Mouse (Mus musculus): ENCODE measurements at regions not wholly inside any gene's neighbourhood (a gene's known extent, or its start where the extent isn't known, plus 50 kb on each side); places are given as distances from the start of the nearest gene placed in this dataset.
A peak's percentile ranks its signal among the peaks of the same experiment; 100 is the strongest.

DNA sequence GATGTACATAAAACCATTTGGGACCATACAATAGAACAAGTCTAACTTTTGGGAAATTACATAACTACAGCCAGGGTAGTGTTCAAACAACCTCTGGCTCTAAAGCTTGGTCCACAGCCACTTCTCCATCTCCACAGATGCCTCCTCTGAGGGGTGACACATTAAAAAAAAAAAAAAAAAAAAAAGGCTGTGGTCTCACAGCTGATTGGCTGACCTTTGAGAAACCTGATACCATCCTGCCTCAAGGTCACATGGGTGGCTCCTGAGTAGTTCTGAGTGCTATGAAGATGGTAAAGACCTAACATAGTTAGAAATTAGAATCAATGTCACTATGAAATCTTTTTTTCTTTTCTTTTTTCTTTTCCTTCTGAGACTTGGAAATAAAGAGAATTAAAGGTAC lies 102.4 kb downstream of the Tmem182 start:
- H3K9me3 ChIP-seq (replicated peaks; ENCODE audit: control insufficient read depth, low read length), result no peaks in the 10 kb centered on the region
- H3K9ac ChIP-seq (ENCODE audit: low read length), result no peak overlapping the region

DNA sequence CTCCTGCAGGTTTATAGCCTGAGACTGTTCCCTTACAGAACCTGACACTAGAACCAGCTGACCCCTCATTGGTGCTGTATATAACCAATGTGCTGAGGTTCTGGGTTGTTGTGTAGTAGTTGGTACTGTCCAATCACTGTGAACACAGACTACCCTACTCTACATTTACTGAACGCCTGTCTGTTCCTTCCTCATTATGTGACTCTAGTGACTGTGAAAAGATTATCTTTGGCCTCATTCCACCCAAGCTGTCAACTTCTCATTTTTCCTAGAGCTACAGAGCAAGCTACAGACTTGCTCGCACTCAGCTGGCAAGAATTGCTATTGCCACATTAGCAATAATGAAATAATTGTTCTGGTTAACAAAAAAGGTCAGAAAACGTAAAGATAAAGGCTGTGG lies 108.2 kb downstream of the Tmem182 start:
- 46% methylated on average over 3 of the region's 3 CpGs for WGBS
- H3K9me3 ChIP-seq (replicated peaks; ENCODE audit: control insufficient read depth, low read length), result no peaks in the 10 kb centered on the region
- H3K27ac ChIP-seq (ENCODE audit: low read depth, low read length), result no peak overlapping the region
- H3K4me2 ChIP-seq (ENCODE audit: low read length), result no peak overlapping the region
- DNase-seq (ENCODE audit: low spot score), result peak; percentile 61
- H3K9ac ChIP-seq (ENCODE audit: low read length), result no peak overlapping the region
- no peak overlapping the region for H3K4me3 ChIP-seq (ENCODE audit: low read depth, low read length)
- ATAC-seq, result no peak
- no peaks in the 10 kb centered on the region for H3K27me3 ChIP-seq (replicated peaks; ENCODE audit: control insufficient read depth, insufficient read depth, low read length)
- no peaks in the 10 kb centered on the region for H3K4me1 ChIP-seq (ENCODE audit: control insufficient read depth, insufficient read depth, low read length)
- no peaks in the 10 kb centered on the region for H3K36me3 ChIP-seq (ENCODE audit: control insufficient read depth, insufficient read depth, low read length)

More for the DNA sequence above, 102.4 kb downstream of the Tmem182 start:
- H3K36me3 ChIP-seq (ENCODE audit: control insufficient read depth, insufficient read depth, low read length), result no peaks in the 10 kb centered on the region
- no peak overlapping the region for H3K27ac ChIP-seq (ENCODE audit: low read depth, low read length)
- DNase-seq (ENCODE audit: low spot score), result no peak
- no peak overlapping the region for H3K4me3 ChIP-seq (ENCODE audit: low read depth, low read length)
- H3K4me1 ChIP-seq (ENCODE audit: control insufficient read depth, insufficient read depth, low read length), result no peaks in the 10 kb centered on the region
- no peak overlapping the region for H3K4me2 ChIP-seq (ENCODE audit: low read length)
- no peaks in the 10 kb centered on the region for H3K27me3 ChIP-seq (replicated peaks; ENCODE audit: control insufficient read depth, insufficient read depth, low read length)
- ATAC-seq, result no peak

DNA sequence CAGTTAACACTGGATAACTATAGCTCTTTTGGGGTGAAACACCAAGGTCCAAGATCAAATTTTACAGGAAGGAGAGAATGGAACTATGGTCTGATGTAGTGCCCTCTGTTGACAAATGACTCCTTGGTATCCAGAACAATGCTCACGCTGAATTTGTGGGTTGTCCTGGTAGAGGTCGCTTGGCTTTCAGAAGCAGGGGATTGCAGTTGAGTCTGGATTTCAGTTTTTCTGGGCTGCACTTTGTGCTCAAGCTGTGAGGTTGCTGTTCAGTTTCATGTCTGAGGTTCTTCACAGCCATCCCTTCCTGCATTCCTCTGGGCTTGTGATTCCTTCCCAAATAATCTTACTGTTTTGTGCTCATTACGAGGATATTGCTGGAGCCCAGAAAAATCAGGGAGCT lies 118.9 kb downstream of the Tmem182 start:
- no peaks in the 10 kb centered on the region for H3K9me3 ChIP-seq (replicated peaks; ENCODE audit: control insufficient read depth, low read length)
- no peak overlapping the region for H3K9ac ChIP-seq (ENCODE audit: low read length)
- no peaks in the 10 kb centered on the region for H3K36me3 ChIP-seq (ENCODE audit: control insufficient read depth, insufficient read depth, low read length)
- H3K4me1 ChIP-seq (ENCODE audit: control insufficient read depth, insufficient read depth, low read length), result no peaks in the 10 kb centered on the region
- H3K4me3 ChIP-seq (ENCODE audit: low read depth, low read length), result no peak overlapping the region
- H3K27ac ChIP-seq (ENCODE audit: low read depth, low read length), result no peak overlapping the region
- WGBS, result 78% methylated on average over 3 of the region's 3 CpGs
- no peak for ATAC-seq
- H3K27me3 ChIP-seq (replicated peaks; ENCODE audit: control insufficient read depth, insufficient read depth, low read length), result no peaks in the 10 kb centered on the region
- H3K4me2 ChIP-seq (ENCODE audit: low read length), result no peak overlapping the region
- no peak for DNase-seq (ENCODE audit: low spot score)

DNA sequence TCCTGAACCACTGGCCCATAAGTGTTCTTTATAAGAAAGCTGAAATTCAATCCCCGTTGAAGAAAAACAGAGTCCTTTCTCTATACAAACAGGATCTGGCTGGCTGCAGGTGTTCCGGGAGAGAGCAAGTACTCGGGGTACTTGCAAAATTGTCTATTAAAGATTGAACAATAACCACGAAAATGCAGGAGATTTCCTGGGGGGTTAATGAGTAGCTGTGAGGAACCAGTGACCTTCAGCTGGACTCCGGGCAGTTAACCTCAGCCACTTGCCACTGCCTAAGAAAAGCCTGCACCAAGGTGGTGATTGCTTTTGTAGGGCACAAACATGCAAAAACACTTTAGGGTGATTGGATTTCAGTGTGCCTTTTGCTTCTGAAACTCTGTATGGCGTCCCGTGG lies 119.4 kb downstream of the Tmem182 start:
- Histone ChIP-seq H3K27me3 (replicated peaks; ENCODE audit: control insufficient read depth, insufficient read depth, low read length) (no peaks in the 10 kb centered on the region), H3K4me2 (ENCODE audit: low read length) (no peak overlapping the region), H3K4me3 (ENCODE audit: low read depth, low read length) (no peak overlapping the region), H3K9ac (ENCODE audit: low read length) (no peak overlapping the region), H3K36me3 (ENCODE audit: control insufficient read depth, insufficient read depth, low read length) (no peaks in the 10 kb centered on the region), H3K27ac (ENCODE audit: low read depth, low read length) (no peak overlapping the region), H3K9me3 (replicated peaks; ENCODE audit: control insufficient read depth, low read length) (no peaks in the 10 kb centered on the region), H3K4me1 (ENCODE audit: control insufficient read depth, insufficient read depth, low read length) (no peaks in the 10 kb centered on the region)
- ATAC-seq (no peak), DNase-seq (ENCODE audit: low spot score) (peak; percentile 1)
- WGBS, result 25% methylated on average over 7 of the region's 7 CpGs

DNA sequence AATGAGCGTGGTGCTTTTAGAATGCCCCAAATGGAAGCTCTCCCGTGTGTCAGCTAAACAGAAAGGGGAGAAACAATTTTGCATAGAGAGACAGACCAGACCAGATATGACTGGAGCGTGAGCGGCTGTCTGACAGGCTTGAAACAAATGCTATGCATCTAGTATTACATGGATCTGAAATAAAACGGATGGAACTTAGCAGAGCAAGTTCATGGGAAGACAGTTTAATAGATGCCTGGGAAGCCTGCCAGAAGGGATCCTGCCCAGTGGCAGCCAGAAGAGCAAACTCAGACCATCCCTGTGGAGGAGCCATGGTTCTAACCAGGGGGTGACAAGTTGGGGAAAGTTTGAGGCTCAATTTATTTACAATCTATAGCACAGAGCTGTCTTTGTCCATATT lies 126.0 kb downstream of the Tmem182 start:
- no peaks in the 10 kb centered on the region for H3K4me1 ChIP-seq (ENCODE audit: control insufficient read depth, insufficient read depth, low read length)
- H3K27me3 ChIP-seq (replicated peaks; ENCODE audit: control insufficient read depth, insufficient read depth, low read length), result no peaks in the 10 kb centered on the region
- no peak for ATAC-seq
- H3K4me2 ChIP-seq (ENCODE audit: low read length), result no peak overlapping the region
- H3K36me3 ChIP-seq (ENCODE audit: control insufficient read depth, insufficient read depth, low read length), result no peaks in the 10 kb centered on the region
- DNase-seq (ENCODE audit: low spot score), result no peak
- no peak overlapping the region for H3K9ac ChIP-seq (ENCODE audit: low read length)
- 80% methylated on average over 5 of the region's 5 CpGs for WGBS
- no peaks in the 10 kb centered on the region for H3K9me3 ChIP-seq (replicated peaks; ENCODE audit: control insufficient read depth, low read length)
- no peak overlapping the region for H3K4me3 ChIP-seq (ENCODE audit: low read depth, low read length)
- H3K27ac ChIP-seq (ENCODE audit: low read depth, low read length), result no peak overlapping the region

DNA sequence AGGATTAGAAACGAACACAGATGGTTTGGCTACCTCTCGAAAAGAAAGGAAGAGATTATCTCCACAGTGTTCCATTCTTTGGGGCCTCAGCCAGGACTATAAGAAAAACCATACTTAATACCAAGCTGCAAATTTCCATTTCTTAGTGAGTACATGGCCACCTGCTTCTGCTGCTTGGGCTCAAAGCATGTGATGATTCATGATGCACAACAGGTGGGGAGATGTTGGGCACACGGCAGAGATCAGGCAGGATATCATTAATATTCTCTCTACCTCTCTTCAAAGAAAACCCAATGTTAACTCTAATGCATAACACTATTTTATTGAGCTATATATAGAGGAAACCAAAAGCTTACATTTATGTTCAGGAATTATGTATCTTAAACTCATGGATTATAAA lies 131.3 kb downstream of the Tmem182 start:
- Histone ChIP-seq H3K4me2 (ENCODE audit: low read length) (no peak overlapping the region), H3K9me3 (replicated peaks; ENCODE audit: control insufficient read depth, low read length) (no peaks in the 10 kb centered on the region), H3K27ac (ENCODE audit: low read depth, low read length) (no peak overlapping the region), H3K4me1 (ENCODE audit: control insufficient read depth, insufficient read depth, low read length) (no peaks in the 10 kb centered on the region), H3K9ac (ENCODE audit: low read length) (no peak overlapping the region), H3K27me3 (replicated peaks; ENCODE audit: control insufficient read depth, insufficient read depth, low read length) (no peaks in the 10 kb centered on the region), H3K36me3 (ENCODE audit: control insufficient read depth, insufficient read depth, low read length) (no peaks in the 10 kb centered on the region), H3K4me3 (ENCODE audit: low read depth, low read length) (no peak overlapping the region)
- ATAC-seq (no peak), DNase-seq (ENCODE audit: low spot score) (no peak)
- WGBS, result 74% methylated on average over 3 of the region's 3 CpGs

DNA sequence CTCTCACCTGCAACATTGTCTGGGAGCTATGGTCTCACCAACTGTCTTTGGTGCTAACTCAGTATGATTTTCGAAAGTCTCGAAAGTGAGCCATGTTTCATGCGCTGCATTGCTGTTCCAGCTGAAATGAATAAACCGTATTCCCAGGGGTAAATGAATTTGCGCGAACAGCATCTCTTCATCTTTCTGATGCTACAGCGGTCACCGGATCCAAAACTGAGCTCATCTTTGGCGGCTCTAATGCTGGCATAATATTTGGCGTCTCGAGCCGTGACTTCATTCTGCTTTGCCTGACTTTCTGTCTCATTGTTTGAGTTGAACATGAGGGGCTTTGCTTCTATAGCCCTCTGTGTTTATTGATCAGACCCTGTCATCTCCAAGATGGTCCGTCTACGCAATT lies 137.3 kb downstream of the Tmem182 start:
- 88% methylated on average over 14 of the region's 14 CpGs for WGBS
- Histone ChIP-seq H3K9ac (ENCODE audit: low read length) (no peak overlapping the region), H3K36me3 (ENCODE audit: control insufficient read depth, insufficient read depth, low read length) (no peaks in the 10 kb centered on the region), H3K4me2 (ENCODE audit: low read length) (no peak overlapping the region), H3K4me1 (ENCODE audit: control insufficient read depth, insufficient read depth, low read length) (no peaks in the 10 kb centered on the region), H3K4me3 (ENCODE audit: low read depth, low read length) (no peak overlapping the region), H3K9me3 (replicated peaks; ENCODE audit: control insufficient read depth, low read length) (no peaks in the 10 kb centered on the region), H3K27ac (ENCODE audit: low read depth, low read length) (no peak overlapping the region), H3K27me3 (replicated peaks; ENCODE audit: control insufficient read depth, insufficient read depth, low read length) (no peaks in the 10 kb centered on the region)
- DNase-seq (ENCODE audit: low spot score) (peak; percentile 16), ATAC-seq (no peak)

DNA sequence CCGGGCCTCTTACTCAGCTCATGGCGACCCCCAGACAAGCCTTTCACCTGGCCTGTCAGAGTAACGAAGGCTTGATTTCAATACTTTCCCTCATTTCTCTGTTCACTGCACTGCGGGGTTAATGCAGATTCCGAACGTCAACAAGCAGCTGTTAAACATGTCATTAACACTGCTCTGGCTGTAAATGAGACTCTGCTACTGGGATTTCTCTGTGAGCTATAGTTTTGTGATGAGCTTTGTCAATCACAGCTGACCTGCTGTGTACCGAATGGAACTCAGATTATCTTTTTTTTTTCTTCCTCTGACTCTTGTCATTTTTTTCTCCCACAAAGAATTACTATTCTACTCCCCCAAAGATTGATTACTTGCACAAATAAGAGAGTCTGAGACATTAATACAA lies 137.8 kb downstream of the Tmem182 start:
- Histone ChIP-seq H3K9me3 (replicated peaks; ENCODE audit: control insufficient read depth, low read length) (no peaks in the 10 kb centered on the region), H3K27me3 (replicated peaks; ENCODE audit: control insufficient read depth, insufficient read depth, low read length) (no peaks in the 10 kb centered on the region), H3K9ac (ENCODE audit: low read length) (no peak overlapping the region), H3K4me1 (ENCODE audit: control insufficient read depth, insufficient read depth, low read length) (no peaks in the 10 kb centered on the region), H3K27ac (ENCODE audit: low read depth, low read length) (no peak overlapping the region), H3K36me3 (ENCODE audit: control insufficient read depth, insufficient read depth, low read length) (no peaks in the 10 kb centered on the region), H3K4me2 (ENCODE audit: low read length) (no peak overlapping the region), H3K4me3 (ENCODE audit: low read depth, low read length) (no peak overlapping the region)
- ATAC-seq (peak; percentile 52; the same call in 1 of the 2 replicates), DNase-seq (ENCODE audit: low spot score) (peak; percentile 58)
- 18% methylated on average over 7 of the region's 7 CpGs for WGBS

DNA sequence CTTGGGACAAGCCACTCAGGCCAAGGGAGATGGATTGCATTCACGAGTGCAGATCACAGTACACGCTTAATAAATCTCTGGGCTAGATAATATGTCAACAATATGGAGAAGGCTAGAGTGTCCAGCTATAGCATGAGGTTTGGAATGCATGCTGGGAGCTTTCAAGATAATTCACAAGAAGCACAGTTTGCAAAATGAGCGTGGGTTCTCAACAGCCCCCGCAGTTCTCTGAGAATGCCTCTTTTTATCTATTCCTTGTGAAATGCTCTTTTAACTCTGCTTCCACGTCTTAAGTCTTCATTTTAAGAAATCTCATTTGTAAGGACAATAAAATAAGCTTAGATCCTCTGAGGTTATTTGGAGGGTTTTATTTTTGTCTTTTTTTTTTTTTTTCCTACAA lies 145.2 kb downstream of the Tmem182 start:
- H3K4me2 ChIP-seq (ENCODE audit: low read length), result no peak overlapping the region
- H3K4me1 ChIP-seq (ENCODE audit: control insufficient read depth, insufficient read depth, low read length), result no peaks in the 10 kb centered on the region
- WGBS, result 87% methylated on average over 5 of the region's 5 CpGs
- no peaks in the 10 kb centered on the region for H3K27me3 ChIP-seq (replicated peaks; ENCODE audit: control insufficient read depth, insufficient read depth, low read length)
- H3K9ac ChIP-seq (ENCODE audit: low read length), result no peak overlapping the region
- no peak for DNase-seq (ENCODE audit: low spot score)
- H3K27ac ChIP-seq (ENCODE audit: low read depth, low read length), result no peak overlapping the region
- no peak overlapping the region for H3K4me3 ChIP-seq (ENCODE audit: low read depth, low read length)
- no peaks in the 10 kb centered on the region for H3K36me3 ChIP-seq (ENCODE audit: control insufficient read depth, insufficient read depth, low read length)
- no peaks in the 10 kb centered on the region for H3K9me3 ChIP-seq (replicated peaks; ENCODE audit: control insufficient read depth, low read length)
- ATAC-seq, result no peak

DNA sequence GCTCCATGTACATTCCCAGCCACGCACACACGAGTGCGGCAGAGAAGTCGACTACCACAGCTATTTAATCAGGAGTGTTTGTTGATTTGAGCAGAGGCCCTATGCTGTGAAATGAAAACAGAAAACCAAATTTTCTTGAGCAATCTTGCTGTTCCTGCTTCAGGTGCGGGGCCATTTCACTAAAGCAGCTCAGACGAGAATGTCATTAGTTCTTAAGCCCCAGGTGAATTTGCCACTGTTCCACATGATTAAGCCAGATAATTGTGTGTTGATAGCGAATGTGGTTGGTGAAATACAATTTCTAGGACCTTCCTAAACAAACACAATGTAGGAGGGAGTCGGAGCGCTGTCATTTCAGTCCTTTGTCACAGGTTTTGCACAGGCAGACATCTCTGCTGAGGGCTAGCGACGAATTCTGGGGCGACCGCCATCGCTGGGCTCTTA lies 149.3 kb downstream of the Tmem182 start:
- no peak for ATAC-seq
- Histone ChIP-seq H3K27ac (ENCODE audit: low read depth, low read length) (no peak overlapping the region), H3K9me3 (replicated peaks; ENCODE audit: control insufficient read depth, low read length) (no peaks in the 10 kb centered on the region), H3K36me3 (ENCODE audit: control insufficient read depth, insufficient read depth, low read length) (no peaks in the 10 kb centered on the region), H3K4me3 (ENCODE audit: low read depth, low read length) (no peak overlapping the region), H3K4me2 (ENCODE audit: low read length) (no peak overlapping the region), H3K4me1 (ENCODE audit: control insufficient read depth, insufficient read depth, low read length) (no peaks in the 10 kb centered on the region), H3K27me3 (replicated peaks; ENCODE audit: control insufficient read depth, insufficient read depth, low read length) (no peaks in the 10 kb centered on the region), H3K9ac (ENCODE audit: low read length) (no peak overlapping the region)
- DNase-seq (ENCODE audit: low spot score), result no peak
- WGBS, result 74% methylated on average over 14 of the region's 14 CpGs
